Mouse (Mus musculus) fibroblast of lung, adult 2 months (primary cell): Measurements from ENCODE around the gene Gucy2g.
"Not testable (repeated sequence)": the region's sequence is repeated elsewhere in the genome, so short reads cannot be mapped to it uniquely, and the experiment has no call there.

Experiments used
- DNase-seq: peaks from one replicate; pipeline ENCODE4 v3.0.0-alpha.2; 2011; ENCODE audit warnings: low read depth

The Gucy2g gene

GRCm38 (mm10) chr19:55162271-55162670, 78.8 kb downstream of the Gucy2g start:
- DNase-seq: no peak

- no peak for DNase-seq
Measured at GRCm38 (mm10) chr19:55159826-55160225, 81.2 kb downstream of the Gucy2g start.

DNA sequence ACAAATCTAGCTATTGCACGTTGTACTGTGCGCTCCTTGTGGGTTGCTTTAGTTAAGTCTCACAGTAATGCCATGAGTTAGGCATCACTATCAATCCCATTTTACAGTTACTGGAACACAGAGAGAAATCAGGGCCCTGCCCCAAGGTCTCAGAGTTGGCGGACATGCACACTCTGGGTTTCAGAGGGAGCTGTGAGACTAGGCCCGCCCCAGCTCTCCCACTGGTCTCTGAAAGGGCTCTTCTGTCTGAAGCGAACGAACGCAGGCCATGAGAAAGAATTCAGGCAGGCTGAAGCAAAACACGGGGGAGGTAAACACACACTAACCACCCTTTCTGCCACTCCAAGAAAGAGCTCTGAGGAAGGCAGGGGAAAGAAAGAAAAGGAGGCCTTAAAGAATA, 82.4 kb downstream of the Gucy2g start:
- peak; percentile 2 for DNase-seq

DNA sequence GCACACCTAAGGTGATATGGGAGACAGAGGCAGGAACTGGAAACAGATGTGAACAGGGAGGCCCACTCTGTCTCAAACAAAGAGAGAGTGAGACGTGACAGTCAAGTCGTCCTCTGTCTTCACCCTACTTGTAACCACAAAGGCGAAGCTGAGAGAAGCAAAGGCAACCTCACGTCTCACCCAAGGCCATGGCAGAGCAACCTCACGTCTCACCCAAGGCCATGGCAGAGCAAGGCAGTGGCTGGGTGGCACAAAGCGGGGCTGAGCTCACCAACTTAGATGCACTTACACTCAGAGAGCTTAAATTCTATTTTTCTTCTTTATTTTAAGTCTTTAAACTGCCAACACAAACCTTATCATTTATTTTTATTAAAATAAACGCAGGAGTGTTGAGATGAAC, 84.0 kb downstream of the Gucy2g start:
- DNase-seq: no peak

- no peak for DNase-seq
Measured at GRCm38 (mm10) chr19:55152983-55153382, 88.1 kb downstream of the Gucy2g start.

DNA sequence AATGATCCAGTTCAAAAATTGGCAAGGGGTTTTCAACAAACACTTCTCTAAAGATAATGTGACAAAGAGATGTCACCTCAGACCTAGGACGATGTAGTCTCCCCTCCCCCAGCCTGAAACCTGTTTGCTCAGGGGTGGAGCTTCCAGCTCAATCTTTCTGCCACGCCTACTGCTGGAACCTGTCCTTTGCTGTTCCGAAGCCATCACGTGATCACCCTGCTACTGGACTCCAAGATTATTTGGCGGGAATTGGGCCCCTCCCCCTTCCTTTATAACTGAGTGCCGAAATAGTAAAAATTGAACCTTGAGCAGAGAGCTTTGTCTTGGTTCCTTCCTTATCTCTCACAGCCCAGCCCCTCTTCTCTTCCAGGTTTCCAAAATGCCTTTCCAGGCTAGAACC, 88.8 kb downstream of the Gucy2g start:
- not testable (repeated sequence) for DNase-seq

GRCm38 (mm10) chr19:55149646-55150045, 91.4 kb downstream of the Gucy2g start:
- DNase-seq: no peak

GRCm38 (mm10) chr19:55148109-55148508, 92.9 kb downstream of the Gucy2g start:
- DNase-seq: no peak
